Mouse (Mus musculus): ENCODE data around the gene 1110059E24Rik.

- TF ChIP-seq CTCF (IDR thresholded peaks at IDR 0.05; ENCODE audit: extremely low read depth, insufficient read depth, insufficient read length, insufficient replicate concordance) (no peak), POLR2A (IDR thresholded peaks at IDR 0.05; ENCODE audit: low read depth, low read length) (no peak)
Measured at GRCm38 (mm10) chr19:21605294-21605693, 47.5 kb downstream of the 1110059E24Rik start.

Data from spleen, adult 2 months (tissue).